Mouse (Mus musculus): ENCODE data around the gene Nos1ap. TPM values are rescaled to one million over a fixed set of nuclear protein-coding genes. Genes with fewer than 3 reads are reported as not detected.

Gene Nos1ap
- polyA plus RNA-seq, 1 experiment from 2014 or later: 24.6 TPM

DNA sequence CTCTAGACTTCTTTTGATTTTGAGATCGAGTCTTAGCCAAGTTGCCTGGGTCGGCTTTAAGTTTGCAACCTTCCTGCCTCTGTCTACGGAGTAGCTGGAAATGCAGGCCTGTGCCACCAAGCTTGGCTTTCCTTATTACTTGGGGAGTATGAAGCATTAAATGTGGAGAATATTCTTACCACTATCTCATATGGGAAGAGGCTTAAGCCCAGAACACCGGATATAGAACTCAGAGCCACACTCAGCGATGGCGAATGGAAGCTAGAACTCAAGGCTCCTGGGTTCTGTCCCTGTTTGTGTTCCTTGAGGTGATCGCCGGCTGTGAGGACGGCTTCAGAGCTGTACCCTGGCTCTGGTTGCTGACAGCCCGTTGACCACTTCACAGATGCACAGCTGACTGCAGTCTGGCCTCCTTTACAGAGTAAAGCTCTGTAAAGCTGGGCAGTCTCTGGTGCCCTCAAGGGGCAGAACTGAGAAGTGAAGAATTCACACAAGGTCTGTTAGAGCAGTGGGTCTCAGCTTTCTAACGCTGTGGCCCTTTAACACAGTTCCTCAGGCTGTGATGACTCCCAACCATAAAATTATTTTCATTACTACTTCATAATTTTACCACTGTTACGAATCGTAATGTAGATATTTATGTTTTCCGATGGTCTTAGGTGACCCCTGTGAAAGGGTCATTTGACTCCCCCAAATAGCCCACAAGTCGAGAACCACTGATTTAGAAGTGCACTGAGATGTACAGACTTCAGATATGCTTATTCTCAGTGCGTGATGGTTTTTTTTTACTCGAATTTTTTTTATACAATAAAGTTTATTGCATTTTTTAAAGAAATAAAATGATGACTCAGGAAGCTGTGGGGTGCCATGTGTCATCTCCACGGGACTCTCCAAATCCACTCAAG is 23.6 kb upstream of the Nos1ap start:
- H3K27ac ChIP-seq (ENCODE audit: low read length): no peak overlapping the region
- H3K4me3 ChIP-seq (ENCODE audit: low read depth, low read length): no peak overlapping the region
- H3K9ac ChIP-seq (ENCODE audit: low read depth, low read length): no peak overlapping the region
- no peaks in the 10 kb centered on the region for H3K36me3 ChIP-seq (ENCODE audit: control insufficient read depth, insufficient read depth, low read length)
- ATAC-seq: peak; percentile 99
- H3K4me1 ChIP-seq (ENCODE audit: control insufficient read depth, insufficient read depth, low read length): no peaks in the 10 kb centered on the region
- H3K9me3 ChIP-seq (replicated peaks; ENCODE audit: control insufficient read depth, low read length, poor library complexity, severe bottlenecking): no peaks in the 10 kb centered on the region
- WGBS: 59% methylated on average over 18 of the region's 18 CpGs
- H3K4me2 ChIP-seq (ENCODE audit: low read length): no peak overlapping the region
- no peaks in the 10 kb centered on the region for H3K27me3 ChIP-seq (ENCODE audit: control insufficient read depth, insufficient read depth, low read depth, low read length)

DNA sequence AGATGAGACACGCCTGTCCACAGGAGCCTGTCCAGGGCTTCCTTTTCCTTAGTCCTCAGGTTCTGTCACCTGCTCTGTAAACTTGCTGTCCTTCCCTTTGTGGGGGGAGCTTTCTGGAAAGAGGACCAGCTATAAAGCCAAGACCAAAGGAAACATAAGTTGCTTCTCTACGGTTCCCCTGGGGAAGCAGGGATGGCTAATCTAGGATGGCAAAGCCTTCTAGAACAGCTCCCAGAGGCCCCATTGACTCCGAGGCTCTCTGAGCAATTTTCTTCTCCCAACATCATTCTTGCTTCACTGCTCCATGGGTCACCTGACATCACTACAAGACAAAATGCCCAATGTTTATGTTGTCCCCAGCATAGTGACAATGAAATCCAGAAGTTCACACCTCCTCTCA is 22.0 kb upstream of the Nos1ap start:
- Histone ChIP-seq H3K4me2 (ENCODE audit: low read length) (no peak overlapping the region), H3K9ac (ENCODE audit: low read depth, low read length) (no peak overlapping the region), H3K4me1 (ENCODE audit: control insufficient read depth, insufficient read depth, low read length) (no peaks in the 10 kb centered on the region), H3K27ac (ENCODE audit: low read length) (no peak overlapping the region), H3K9me3 (replicated peaks; ENCODE audit: control insufficient read depth, low read length, poor library complexity, severe bottlenecking) (no peaks in the 10 kb centered on the region), H3K27me3 (ENCODE audit: control insufficient read depth, insufficient read depth, low read depth, low read length) (no peaks in the 10 kb centered on the region), H3K4me3 (ENCODE audit: low read depth, low read length) (no peak overlapping the region), H3K36me3 (ENCODE audit: control insufficient read depth, insufficient read depth, low read length) (no peaks in the 10 kb centered on the region)
- ATAC-seq: no peak
- WGBS: 97% methylated on average over 3 of the region's 3 CpGs

DNA sequence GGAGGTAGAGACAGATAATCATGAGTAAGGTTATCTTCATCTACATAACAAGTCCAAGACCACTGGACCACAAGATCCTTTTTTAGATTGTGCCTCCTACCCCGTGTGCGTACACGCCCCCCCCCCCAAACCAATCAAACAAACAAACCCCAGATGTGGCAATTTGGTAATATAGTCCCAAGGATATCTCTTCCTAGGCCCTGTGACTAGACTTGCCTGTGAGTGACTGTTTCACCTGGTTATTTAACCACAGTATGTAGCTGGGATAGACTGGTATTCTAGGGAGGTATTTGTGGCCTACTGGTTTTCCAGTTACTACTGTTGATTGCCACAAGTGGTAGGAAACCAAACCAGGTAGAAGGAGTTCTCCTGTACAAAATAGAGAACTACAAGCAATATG is 21.0 kb upstream of the Nos1ap start:
- Histone ChIP-seq H3K27me3 (ENCODE audit: control insufficient read depth, insufficient read depth, low read depth, low read length) (no peaks in the 10 kb centered on the region), H3K9me3 (replicated peaks; ENCODE audit: control insufficient read depth, low read length, poor library complexity, severe bottlenecking) (no peaks in the 10 kb centered on the region), H3K9ac (ENCODE audit: low read depth, low read length) (no peak overlapping the region), H3K27ac (ENCODE audit: low read length) (no peak overlapping the region), H3K4me2 (ENCODE audit: low read length) (no peak overlapping the region), H3K4me3 (ENCODE audit: low read depth, low read length) (no peak overlapping the region), H3K36me3 (ENCODE audit: control insufficient read depth, insufficient read depth, low read length) (no peaks in the 10 kb centered on the region), H3K4me1 (ENCODE audit: control insufficient read depth, insufficient read depth, low read length) (no peaks in the 10 kb centered on the region)
- 95% methylated on average over 3 of the region's 3 CpGs for WGBS
- ATAC-seq: no peak

DNA sequence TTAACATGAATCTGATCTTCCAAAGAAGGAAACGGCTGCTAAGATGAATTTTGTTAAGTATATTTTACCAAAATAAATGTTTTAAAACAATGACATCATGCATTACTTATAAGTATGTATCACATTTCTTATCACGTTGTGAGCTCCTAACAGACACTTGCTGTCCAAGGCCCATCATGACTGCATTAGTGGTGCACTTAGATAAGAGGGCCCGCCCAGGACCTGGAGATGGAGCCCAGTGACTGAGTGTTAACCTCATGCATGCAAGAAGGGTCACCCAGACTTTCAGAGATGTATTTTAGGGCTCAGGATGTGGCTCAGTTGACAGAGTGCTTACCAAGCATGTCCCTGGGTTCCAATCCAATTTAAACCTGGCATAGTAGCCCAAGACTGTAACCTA is 20.6 kb upstream of the Nos1ap start:
- H3K27me3 ChIP-seq (ENCODE audit: control insufficient read depth, insufficient read depth, low read depth, low read length): no peaks in the 10 kb centered on the region
- H3K4me3 ChIP-seq (ENCODE audit: low read depth, low read length): no peak overlapping the region
- H3K4me1 ChIP-seq (ENCODE audit: control insufficient read depth, insufficient read depth, low read length): no peaks in the 10 kb centered on the region
- no peak overlapping the region for H3K9ac ChIP-seq (ENCODE audit: low read depth, low read length)
- H3K36me3 ChIP-seq (ENCODE audit: control insufficient read depth, insufficient read depth, low read length): no peaks in the 10 kb centered on the region
- ATAC-seq: no peak
- no peaks in the 10 kb centered on the region for H3K9me3 ChIP-seq (replicated peaks; ENCODE audit: control insufficient read depth, low read length, poor library complexity, severe bottlenecking)
- H3K4me2 ChIP-seq (ENCODE audit: low read length): no peak overlapping the region
- WGBS: 89% methylated on average over 3 of the region's 3 CpGs
- no peak overlapping the region for H3K27ac ChIP-seq (ENCODE audit: low read length)

DNA sequence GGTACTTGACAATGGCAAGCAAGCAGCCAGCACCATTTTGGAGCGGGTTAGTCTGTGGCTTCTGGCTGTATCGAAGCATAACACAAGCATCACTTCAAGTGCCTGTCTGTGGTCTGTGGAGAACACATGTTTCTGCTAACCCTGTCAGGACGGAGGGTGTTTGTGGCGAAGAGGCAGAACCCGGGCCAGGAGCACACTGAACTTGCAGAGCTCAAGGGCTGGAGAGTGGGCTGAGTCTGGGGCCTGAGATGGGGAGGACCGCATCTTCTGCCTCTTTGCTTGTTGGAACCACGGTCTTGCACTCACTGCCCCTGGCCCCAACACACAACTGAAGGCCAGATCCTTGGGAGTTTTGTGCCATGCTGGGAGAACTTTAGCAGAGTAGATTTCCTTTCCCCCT is 20.2 kb upstream of the Nos1ap start:
- Histone ChIP-seq H3K4me1 (ENCODE audit: control insufficient read depth, insufficient read depth, low read length) (no peaks in the 10 kb centered on the region), H3K27ac (ENCODE audit: low read length) (no peak overlapping the region), H3K4me2 (ENCODE audit: low read length) (no peak overlapping the region), H3K9me3 (replicated peaks; ENCODE audit: control insufficient read depth, low read length, poor library complexity, severe bottlenecking) (no peaks in the 10 kb centered on the region), H3K36me3 (ENCODE audit: control insufficient read depth, insufficient read depth, low read length) (no peaks in the 10 kb centered on the region), H3K9ac (ENCODE audit: low read depth, low read length) (no peak overlapping the region), H3K4me3 (ENCODE audit: low read depth, low read length) (no peak overlapping the region), H3K27me3 (ENCODE audit: control insufficient read depth, insufficient read depth, low read depth, low read length) (no peaks in the 10 kb centered on the region)
- no peak for ATAC-seq
- WGBS: 88% methylated on average over 7 of the region's 7 CpGs

DNA sequence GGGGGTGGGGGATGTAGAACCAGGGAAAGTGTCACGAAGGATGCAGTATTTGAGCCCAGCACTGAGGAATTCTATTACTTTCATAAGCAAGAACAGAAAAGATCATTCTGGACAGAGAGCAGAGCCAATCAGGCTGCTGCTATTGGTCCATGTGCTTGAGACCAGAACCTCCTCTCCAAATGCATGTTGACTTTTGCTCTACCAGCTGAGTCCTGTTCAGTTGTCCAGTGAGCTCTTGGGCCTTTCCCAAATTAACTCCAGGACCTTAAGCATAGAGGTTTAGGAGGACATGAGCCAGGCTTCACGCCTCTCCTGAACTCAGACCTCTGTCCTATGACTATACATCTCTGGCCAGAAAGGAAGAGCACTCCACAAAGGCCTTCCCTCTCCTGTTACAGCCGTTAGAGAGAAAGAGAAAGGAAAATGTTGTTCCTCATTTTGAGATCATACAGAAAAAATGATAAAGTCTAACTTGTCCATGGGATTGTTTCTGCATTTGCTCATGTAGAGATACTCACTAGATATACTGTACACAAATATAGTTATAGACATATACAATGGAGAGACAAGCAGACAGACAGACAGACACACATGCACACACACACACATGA is 18.9 kb upstream of the Nos1ap start:
- H3K4me3 ChIP-seq (ENCODE audit: low read depth, low read length): no peak overlapping the region
- no peak overlapping the region for H3K9ac ChIP-seq (ENCODE audit: low read depth, low read length)
- 89% methylated on average over 3 of the region's 3 CpGs for WGBS
- ATAC-seq: no peak
- H3K4me1 ChIP-seq (ENCODE audit: control insufficient read depth, insufficient read depth, low read length): no peaks in the 10 kb centered on the region
- no peak overlapping the region for H3K27ac ChIP-seq (ENCODE audit: low read length)
- H3K4me2 ChIP-seq (ENCODE audit: low read length): no peak overlapping the region
- no peaks in the 10 kb centered on the region for H3K27me3 ChIP-seq (ENCODE audit: control insufficient read depth, insufficient read depth, low read depth, low read length)
- no peaks in the 10 kb centered on the region for H3K9me3 ChIP-seq (replicated peaks; ENCODE audit: control insufficient read depth, low read length, poor library complexity, severe bottlenecking)
- no peaks in the 10 kb centered on the region for H3K36me3 ChIP-seq (ENCODE audit: control insufficient read depth, insufficient read depth, low read length)

DNA sequence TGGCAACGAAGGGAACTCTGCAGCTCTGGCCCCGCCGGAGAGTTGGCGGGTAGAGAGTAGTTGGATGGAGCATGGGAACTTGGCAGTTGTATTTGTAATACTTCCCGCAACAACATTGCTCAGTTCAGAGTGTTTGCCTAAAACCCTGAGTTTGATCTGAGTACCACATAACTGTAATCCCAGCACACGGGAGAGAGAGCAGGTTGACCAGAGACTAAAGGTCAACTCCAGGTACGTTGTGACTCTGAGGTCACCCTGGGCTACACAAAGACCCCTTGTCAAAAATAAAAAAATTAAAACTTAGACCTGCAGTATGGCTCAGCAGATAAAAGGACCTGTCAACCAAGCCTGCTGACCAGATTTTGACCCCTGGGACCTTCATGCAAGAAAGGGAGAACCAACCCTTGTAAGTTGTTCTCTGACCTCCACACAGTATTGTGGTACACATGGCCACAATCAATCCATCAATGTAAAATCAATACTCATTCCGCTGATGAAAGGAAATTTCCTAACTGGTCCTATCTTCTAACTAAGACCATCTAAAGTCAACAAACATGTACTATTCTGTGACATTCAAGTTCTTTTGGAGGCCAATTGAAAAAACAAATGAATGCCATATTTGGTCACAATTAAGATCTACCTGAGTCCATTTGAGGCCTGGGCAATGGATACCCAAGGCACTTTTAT is 17.7 kb upstream of the Nos1ap start:
- Histone ChIP-seq H3K4me2 (ENCODE audit: low read length) (no peak overlapping the region), H3K9me3 (replicated peaks; ENCODE audit: control insufficient read depth, low read length, poor library complexity, severe bottlenecking) (no peaks in the 10 kb centered on the region), H3K4me1 (ENCODE audit: control insufficient read depth, insufficient read depth, low read length) (no peaks in the 10 kb centered on the region), H3K36me3 (ENCODE audit: control insufficient read depth, insufficient read depth, low read length) (no peaks in the 10 kb centered on the region), H3K4me3 (ENCODE audit: low read depth, low read length) (no peak overlapping the region), H3K27ac (ENCODE audit: low read length) (no peak overlapping the region), H3K9ac (ENCODE audit: low read depth, low read length) (no peak overlapping the region), H3K27me3 (ENCODE audit: control insufficient read depth, insufficient read depth, low read depth, low read length) (no peaks in the 10 kb centered on the region)
- ATAC-seq: no peak
- WGBS: 96% methylated on average over 8 of the region's 8 CpGs

DNA sequence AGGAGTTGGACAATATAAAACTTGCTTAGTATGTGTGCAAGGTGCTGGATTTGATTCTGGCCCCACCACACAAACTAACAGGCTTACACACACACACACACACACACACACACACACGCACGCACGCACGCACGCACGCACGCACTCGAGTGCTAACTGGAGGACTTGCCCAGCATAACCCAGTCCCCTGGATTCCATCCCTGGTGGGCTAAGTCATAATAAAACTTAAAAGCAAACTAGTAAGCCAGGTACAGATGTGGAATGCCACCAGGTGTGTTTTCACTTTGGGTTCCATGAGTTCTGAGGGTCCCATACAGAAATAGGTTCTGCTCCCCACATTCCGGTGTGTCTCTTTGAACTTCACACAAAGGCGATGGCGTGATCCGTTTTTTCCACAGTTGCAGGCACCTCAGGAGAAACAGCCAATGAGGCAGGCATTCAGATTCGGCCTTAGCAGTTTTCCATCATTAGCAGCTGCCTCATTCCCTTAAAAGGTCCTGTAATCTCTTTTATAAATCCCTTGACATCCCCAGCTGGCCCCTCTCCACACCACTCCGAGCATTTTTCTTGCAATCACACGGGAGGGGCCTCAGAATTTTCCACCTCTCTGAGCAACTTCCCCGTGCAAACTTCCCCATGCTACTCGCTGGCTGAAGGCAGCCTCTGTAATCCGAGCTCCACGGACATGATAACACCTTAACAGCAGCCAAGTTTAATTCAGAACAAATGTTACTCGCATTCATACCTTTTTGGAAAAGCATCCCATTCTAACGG is 15.8 kb upstream of the Nos1ap start:
- WGBS: 69% methylated on average over 21 of the region's 21 CpGs
- Histone ChIP-seq H3K4me2 (ENCODE audit: low read length) (no peak overlapping the region), H3K9ac (ENCODE audit: low read depth, low read length) (no peak overlapping the region), H3K27ac (ENCODE audit: low read length) (no peak overlapping the region), H3K27me3 (ENCODE audit: control insufficient read depth, insufficient read depth, low read depth, low read length) (no peaks in the 10 kb centered on the region), H3K36me3 (ENCODE audit: control insufficient read depth, insufficient read depth, low read length) (no peaks in the 10 kb centered on the region), H3K4me3 (ENCODE audit: low read depth, low read length) (no peak overlapping the region), H3K4me1 (ENCODE audit: control insufficient read depth, insufficient read depth, low read length) (no peaks in the 10 kb centered on the region), H3K9me3 (replicated peaks; ENCODE audit: control insufficient read depth, low read length, poor library complexity, severe bottlenecking) (no peaks in the 10 kb centered on the region)
- ATAC-seq: no peak

All from midbrain, embryonic 16.5 days (tissue).